Mouse (Mus musculus): ENCODE results near the gene Kidins220.
A peak's percentile ranks its signal among the peaks of the same experiment; 100 is the strongest.

Gene Kidins220

DNA sequence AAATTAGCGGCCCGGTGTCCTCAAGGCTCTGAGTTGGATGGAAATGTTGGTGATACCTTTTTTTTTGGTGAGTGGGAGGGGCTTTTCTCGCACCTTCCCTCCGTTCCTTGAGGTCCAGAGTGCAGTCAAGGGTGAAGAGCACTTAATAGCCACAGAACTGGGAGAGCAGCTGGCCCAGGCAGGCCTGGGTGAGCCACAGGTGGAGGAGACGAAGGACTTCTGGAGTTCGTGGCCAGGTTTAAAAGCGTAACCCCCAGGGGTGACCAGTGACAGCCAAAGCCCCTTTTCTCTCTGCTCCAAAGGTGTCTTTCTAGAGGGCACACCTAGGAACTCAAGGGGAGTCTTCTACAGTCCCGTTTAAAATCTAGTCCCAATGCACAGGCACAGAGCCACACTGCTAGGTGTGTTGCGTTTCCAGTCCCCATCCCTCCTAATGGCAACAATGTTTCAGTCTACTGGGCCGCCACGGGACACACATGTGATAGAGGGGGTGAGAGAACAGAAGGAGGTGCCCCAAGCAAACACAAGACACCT, 118.6 kb downstream of the Kidins220 start:
- DNase-seq, result no peak

DNA sequence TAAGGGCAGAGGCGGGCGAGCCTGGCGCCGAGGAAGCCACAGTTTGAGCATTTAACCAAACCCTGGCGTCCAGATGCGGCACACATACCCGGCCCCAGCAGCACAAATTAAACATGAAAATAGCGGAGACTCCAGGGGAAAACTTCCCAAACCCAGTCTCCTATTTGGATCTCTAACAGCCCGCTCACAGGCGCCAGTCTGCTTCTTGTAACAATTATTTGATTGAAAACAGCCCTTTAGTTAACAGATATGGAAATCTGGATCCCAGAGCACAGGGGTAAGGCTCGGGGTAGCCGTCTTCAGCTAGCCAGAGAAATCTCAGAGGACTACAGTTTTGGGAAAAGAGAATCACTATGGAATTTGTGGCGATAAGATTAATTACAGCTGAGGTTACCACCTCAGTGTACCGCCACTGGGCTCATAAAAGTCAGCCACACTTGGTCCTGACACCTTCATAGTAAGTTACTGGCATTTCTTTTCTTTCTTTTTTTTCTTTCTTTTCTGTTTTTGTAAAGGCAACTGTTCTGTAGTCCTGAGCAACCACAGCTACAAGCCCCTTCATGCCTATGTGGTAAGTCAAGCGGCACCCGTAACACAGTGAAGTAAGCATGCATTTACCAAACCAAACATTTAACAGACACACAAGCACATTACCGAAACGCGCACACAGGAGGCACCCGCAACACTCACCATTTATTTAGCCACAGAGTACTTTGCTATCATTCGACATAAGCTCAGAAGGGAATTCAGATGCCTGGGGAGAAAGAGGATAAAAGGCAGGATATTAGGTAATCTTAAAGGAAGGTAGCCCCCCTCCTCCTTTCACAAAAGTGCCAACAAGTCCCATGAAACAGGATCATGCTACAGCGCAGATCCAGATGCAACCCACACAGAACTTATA, 120.1 kb downstream of the Kidins220 start:
- no peak for DNase-seq

DNA sequence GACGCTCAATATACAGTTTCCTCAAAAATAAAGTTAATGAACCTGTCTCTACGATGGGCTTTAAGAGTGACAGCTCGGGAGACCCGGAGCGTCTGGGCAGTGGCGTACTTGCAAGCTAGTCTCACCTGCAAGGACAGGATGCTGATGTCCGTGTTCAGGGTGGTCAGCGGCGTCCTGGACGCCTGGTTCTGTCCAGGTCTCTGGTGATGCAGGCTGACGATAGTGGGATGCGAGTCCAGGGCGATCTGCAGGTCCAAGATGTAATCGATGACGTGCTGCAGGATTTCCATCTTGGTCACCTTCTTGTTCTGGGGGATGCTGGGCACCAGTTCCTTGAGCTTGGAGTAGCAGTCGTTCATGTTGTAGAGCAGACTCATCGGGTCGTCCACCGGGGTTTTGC, 120.8 kb downstream of the Kidins220 start:
- DNase-seq, result no peak

DNA sequence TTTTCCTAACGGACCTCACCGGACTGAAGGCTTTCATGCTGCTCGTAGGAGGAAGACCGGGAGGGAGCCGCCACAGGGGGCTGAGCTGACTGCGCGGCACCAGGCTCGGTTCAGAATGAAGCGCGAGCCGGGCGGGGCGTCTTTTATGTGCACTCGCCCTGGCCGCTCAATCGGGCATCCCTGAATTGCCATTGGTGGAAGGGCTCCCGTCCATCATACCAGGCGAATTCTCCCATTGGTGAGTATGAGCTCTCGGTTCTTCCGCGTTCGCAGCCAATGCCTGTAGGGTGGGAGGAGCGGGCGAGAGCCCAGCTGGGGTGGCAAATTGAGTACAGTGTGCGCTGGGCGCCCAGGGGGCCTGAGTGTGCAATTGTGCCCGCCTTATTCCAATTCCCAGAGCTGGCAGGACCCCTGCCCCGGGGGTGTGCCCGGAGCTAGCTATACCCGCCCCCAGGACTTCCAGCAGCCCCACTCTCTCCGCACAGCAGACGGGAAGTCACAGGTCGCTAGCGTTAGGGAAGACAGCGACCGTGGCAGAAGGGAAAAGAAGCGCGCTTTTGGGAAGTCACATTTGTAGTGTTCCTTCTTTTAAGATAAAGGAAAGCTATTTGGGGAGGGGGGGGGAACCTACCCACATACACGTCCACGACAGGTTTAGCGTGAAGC, 121.4 kb downstream of the Kidins220 start:
- DNase-seq, result peak; percentile 95

DNA sequence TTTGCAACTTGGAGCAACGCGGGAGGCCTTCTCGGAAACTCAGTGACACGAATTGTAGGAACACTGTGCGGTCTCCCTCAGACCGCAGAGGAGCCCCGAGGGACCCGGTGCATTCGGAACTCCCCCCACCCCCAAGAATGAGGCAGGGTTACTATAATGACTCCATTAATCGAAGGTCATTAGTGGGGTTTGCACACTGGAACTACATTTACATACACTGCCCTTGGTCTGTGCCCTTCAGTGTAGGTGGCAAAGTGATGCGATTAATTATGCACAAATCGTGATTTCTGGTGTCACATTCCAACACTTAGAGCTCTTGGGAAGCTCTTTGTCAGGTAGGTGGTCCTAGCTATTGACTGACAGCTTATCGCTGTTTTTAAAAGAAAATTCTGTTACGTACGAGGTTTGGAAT, 121.9 kb downstream of the Kidins220 start:
- DNase-seq, result no peak

DNA sequence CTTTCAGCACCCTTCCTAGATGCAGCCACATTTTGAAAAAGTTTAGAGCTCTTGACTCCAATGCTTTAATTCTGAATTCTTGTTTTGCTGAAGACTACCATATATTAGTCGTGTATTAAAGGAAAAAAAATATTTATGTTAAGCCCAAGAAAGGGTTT, 122.2 kb downstream of the Kidins220 start, which contains the start of gene Id2:
Id2 (minus strand) TSS at position 89 of the 158 bp plus-strand sequence.
- no peak for DNase-seq

DNA sequence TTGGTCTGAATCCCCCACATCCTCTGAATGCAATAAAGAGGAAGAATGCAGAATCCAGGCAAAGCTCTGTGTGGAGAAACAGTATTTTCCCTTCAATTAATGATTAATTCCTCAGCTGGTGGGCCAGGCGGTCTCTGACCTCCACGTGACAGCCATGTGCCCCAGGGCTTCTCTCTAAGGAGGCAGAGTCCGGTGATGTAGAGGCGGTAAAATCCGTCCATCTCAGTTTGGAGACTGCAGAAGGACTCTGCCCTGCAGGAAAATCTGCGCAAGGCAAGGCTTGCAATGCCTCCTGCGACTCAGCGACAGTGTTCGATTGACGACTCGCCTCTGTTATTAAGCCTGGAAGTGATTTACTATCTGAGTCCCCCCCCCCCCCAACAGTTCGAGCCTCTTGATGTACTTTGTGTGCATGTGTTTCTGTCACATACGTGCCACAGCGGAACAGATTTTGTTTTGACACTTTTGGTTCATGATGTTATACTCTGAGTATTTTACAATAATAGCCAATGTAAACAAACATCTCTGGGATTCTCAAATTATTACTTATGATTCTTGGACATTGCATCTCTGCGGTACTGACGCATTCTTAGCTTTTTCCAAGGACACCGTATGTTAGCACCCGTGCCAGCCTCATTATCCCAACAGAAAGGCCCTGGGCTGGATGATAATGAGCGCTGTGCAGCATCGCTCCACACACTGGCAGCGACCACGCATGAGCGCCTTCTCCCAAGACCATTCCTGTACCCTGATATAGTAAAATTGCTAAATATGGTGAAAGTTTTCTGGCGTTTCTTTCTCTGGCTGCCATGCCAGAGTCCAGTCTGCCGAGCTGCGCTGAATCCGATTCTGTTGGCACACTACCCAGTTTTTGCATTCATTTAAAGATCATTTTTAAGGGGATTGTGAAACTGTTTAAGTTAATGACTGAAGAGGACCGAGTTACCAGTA, 122.8 kb downstream of the Kidins220 start:
- peak; percentile 37 for DNase-seq

DNA sequence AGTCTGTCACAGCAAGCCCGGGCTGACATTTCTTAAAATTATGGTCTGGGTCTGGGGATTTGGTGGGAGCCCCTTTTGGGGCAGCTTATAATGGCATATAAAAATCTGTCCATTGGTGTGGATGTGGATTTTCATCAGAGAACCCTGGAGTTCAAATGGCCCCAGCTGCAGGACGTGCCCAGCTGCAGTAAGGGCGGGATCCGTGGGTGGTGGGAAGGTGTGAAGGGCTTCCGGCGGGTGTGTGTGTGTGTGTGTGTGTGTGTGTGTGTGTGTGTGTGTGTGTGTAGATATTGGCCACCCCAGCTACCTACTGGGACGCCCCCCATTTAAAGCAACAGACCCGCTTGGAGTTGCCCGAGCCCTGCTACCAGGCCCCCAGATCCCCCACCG, 123.4 kb downstream of the Kidins220 start:
- peak; percentile 23 for DNase-seq

DNA sequence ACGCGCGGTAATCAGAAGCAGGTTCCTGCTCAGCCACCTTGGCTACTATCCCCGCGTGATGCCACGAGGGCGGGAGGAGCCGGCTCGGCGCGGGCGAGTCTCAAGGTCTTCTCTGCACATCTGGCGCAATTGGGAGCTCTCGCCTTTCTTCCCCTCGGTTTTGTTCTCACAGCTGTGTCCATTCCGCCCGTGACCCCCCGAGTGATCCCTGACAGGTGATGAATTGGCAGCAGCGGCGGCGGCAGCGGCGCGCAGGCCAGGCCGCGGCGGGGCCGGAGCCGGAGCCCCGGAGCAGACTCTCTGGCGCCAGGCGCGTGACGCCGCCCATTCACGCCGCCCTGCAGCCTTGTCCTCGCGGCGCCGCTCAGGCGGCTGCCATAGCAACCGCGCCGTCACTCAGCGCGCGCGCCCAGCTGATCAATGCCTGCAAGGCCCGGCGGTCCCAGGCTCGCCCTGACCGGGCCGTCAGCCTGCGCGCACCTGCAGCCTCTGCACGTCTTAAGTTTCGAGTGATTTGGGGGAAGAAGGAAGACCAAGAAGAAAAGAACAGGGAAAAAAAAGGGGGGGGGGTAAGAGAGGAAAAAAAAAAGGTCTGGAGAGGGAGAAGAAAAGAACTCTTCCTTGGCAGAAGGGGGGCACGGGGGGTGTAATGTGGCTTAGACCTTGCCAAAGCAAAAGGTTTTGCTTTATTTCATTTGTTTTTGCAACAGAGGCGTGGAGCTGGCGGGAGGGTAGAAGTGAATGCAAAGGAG, 124.0 kb downstream of the Kidins220 start:
- peak; percentile 89 for DNase-seq

DNA sequence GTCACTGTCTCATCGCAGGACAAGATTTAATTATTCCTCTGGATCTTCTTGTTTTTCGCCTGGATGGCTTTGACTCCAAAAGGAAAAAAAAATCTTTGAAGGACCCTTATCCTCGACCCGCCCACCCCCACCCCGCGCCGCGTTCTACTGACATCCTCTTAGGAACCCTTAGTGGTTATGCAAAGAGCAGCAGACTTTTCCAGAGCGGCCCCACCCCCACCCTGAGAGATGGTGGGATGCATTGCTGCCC, 124.5 kb downstream of the Kidins220 start:
- DNase-seq, result peak; percentile 46

DNA sequence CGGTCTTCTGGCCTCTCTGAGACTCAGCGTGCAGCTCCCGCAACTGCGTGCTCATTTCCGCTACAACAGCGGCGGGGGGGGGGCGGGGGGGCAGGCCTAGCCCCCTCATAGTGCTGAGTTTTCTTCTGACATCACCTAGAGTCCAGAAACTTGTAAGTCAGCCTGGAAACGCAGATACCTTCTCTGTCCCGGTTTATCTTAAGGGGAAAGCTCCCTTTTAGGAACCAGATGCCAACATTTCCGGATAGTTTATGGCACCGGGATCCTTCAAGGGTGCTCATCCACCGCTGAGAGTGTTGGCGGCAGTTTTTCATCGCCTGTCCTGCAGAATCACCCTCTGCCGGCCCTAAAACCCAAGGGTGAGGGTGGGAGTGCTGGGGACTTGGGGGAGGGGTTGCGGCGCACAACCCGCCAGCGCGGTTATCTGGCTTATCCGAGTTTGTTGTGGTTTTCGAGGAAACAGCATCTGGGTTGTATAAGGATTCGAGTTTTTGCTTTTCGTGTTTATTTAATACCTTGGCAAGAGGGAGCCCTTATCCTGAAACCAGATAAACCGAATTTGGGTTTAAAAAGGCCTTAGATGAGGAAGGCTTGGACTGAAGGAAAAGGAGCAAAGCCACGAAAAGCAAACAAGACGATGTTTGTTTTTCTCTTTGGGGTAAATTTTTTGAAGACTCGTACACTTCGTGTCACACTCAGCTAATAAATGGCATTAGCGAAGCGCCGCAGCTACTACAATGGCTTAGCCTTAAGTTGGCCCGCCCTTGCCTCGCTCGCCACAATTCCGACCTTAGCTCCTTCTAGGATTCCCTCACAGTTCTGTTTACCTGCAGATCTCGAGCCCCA, 125.1 kb downstream of the Kidins220 start:
- DNase-seq, result no peak

DNA sequence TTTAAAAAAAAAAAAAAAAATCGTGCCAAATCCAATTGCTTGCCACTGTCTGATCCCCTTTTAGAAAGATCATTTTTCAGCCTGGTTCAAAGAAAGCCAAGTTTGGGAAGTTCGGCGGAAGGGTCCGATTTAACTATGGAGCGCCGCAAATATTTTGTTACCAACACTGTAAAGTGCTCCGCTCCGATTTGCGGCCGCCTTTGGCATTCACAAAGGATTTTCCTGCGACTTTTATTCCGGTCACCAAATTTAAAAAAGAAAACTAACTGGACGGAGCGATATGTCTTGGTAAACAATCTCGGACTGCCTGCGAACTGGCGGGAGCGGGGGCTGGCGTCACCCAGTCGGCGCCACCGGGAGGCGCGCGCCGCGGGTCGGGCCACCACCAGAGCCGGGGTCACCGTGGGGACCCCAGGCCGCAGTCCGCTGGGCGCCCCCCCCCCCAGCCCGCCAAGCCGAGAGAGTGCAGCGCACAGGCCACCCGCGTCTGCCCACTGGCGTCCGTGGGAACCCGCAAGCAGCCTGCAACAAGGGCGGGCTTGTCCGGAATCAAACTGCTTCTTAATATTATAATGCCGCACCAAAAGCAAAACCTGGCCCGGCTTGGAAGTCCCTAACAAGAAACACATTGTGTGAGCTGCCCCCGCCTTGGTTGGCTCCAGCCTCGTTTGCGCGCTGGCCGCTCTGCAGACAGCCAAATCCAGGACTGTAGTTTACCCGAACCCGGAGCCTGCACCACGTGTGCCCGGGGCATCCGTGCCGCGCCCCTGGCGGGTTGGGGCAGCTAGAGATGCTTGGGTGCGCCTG, 125.9 kb downstream of the Kidins220 start:
- peak; percentile 53 for DNase-seq

DNA sequence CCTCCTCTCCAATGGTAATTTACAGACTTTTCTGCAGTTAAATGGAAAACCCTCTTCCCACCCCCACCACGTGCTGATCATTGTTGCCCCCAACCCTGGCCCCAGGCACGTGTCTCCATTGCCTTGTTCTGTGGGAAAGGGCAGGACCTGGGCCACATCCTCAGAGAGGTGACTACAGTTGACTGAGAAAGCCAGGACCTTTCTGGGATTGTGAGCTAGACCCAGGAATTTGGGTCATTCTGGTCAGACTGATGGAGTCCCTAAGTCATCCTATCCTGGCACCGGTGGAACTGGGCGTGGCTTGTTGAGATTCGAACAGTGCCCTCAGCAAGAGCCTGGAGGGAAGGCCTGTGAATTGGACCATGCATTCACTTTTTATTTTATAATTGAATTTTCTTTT, 126.7 kb downstream of the Kidins220 start:
- no peak for DNase-seq

DNA sequence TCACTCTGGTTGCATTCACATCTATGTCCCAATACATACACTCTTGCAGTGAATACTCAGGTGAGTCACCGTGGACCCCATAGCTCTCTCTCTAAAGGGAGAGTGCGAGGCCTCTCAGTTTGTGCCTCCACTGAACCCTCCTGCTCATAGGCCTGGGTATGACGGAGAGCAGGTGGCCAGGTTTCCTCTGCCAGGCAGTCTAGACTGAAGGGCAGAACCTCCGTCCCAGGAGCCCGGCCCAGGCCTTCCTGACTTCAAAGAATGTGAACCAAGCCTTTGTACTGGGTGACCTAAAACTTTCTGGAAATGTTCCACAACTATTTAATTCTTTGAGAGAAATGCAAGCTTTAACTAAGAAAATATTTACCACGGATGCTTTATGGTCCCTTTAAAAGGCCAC, 129.2 kb downstream of the Kidins220 start:
- no peak for DNase-seq

DNA sequence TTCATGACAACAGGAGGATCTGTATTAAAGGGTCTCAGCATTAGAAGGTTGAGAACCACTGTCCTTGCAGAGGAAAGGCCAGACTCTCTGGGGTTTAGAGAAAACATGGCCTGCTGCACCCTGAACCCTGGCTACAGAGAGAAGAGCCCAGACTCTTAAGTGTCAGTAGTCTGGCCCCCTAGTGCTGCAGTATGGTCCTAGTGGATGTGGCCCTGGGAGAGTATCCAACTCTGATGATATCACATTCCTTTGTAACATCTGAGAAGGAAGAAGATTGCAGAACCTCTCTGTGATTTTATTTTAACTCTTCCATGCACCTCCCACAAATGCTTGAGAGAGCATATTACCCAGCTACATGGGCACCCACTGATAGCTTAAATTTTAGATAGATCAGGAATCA, 129.8 kb downstream of the Kidins220 start:
- DNase-seq, result no peak

DNA sequence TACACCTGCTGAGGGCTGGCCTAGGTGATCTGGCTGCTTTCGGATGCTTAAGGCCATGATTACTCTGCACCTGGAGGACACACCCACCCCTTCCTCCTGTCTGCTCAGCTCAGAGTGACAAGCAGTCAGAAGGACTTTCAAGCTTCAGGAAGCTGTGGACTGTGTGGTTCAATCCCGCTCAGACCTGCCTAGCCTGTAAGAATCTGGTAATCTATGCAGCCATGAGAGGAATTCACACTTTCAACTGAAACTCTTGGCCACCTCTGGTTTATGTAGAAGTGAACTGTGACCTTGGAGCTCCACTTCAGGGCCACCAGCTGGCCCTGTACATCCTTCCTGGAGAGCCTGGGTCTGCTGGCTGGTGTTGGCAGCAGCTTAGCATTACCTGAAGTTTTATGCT, 134.1 kb downstream of the Kidins220 start:
- no peak for DNase-seq

DNA sequence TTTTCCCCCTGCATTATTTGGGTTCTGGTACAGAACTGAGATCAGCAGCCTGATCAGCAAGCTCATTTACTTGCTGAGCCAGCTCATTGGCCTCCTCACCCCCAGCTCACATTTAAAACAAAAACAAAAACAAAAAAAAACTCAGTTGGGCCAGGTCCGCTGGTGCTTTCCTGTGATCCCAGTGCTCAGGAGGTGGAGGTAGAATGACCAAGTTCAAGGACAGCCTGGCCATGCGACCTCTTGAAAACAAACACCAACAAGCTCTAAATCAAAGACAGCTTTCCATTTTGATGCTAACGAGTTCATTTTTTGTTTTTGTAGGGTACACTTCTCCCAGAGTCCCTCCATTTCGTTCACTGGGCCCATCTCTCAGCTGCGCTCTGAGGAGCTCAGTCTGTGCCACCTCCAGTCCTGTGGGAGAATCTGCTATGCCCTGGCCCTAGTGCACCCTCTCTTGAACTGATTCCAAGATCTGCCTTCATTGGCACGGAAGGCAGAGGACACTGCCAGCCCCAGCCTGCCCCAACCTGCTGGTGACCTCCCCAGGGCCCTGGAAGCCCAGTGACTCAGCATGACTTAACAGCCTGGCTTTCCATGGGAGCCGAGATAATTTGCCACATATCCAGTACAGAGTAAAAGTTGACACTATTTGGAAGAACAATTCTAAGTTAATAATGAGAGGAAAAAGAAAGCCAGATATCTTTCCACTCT, 135.4 kb downstream of the Kidins220 start:
- no peak for DNase-seq

DNA sequence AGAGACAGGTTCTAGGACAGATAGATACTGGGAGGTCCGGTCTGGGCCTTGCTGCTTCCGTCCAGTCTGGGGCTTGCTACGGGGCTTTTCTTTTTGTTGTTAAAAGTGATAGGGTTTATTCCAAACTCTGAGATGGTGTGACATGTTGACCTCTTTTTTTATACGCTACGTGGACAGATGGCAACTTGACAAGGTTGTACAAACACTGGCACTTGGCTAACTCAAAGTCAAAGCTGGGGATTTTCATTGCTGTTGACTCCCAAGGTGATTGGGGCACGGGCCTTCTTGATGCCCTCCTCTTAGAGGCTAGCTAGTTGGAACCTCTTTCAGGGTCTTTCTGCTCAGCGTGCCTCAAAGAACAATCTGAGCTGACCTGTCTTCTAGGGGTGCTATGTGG, 136.0 kb downstream of the Kidins220 start:
- DNase-seq, result no peak
